ENCODE assay signal across 18 mouse cellular contexts in genomic region chr9:14684363-14684762, GRCm38 (mm10). TPM values are rescaled to one million over a fixed set of nuclear protein-coding genes. Genes with fewer than 3 reads are reported as not detected.
"Had no signal": no experiment of that assay in that cellular context is flagged by ENCODE, and none has a peak within 500 bp of the region (broad histone marks: within the 10 kb centered on the region; RNA-seq: fewer than 3 reads in every experiment).

No protein-coding gene starts in this region.

- H3K9ac ChIP-seq: kidney, embryonic 15.5 days; limb, embryonic 15.5 days; liver, embryonic 12.5 days; lung, embryonic 15.5 days; midbrain, embryonic 15.5 days; neural tube, embryonic 13.5 days had no signal

- H3K27ac ChIP-seq: kidney, embryonic 15.5 days; layer of hippocampus, adult 2 months; limb, embryonic 15.5 days; liver, embryonic 12.5 days; lung, embryonic 15.5 days; macrophage; midbrain, embryonic 15.5 days; neural tube, embryonic 13.5 days had no signal

- H3K27me3 ChIP-seq: kidney, embryonic 15.5 days; limb, embryonic 15.5 days; liver, embryonic 12.5 days; lung, embryonic 15.5 days; midbrain, embryonic 15.5 days; neural tube, embryonic 13.5 days had no signal

- DNase-seq: kidney, adult 18-20 months; kidney, postnatal 4 days; left cerebral cortex, postnatal 4 days; lung, postnatal 14 days; retina, postnatal 1 day; right cerebral cortex, postnatal 4 days; spleen, adult 18-20 months; thymus, postnatal 36 days had no signal

- H3K4me3 ChIP-seq: kidney, embryonic 15.5 days; layer of hippocampus, adult 2 months; limb, embryonic 15.5 days; liver, embryonic 12.5 days; lung, embryonic 15.5 days; megakaryocyte, embryonic 14.5 days; midbrain, embryonic 15.5 days; neural tube, embryonic 13.5 days had no signal

- H3K36me3 ChIP-seq: kidney, embryonic 15.5 days; limb, embryonic 15.5 days; liver, embryonic 12.5 days; lung, embryonic 15.5 days; midbrain, embryonic 15.5 days; neural tube, embryonic 13.5 days had no signal

- H3K4me1 ChIP-seq: kidney, embryonic 15.5 days; limb, embryonic 15.5 days; liver, embryonic 12.5 days; lung, embryonic 15.5 days; megakaryocyte, embryonic 14.5 days; midbrain, embryonic 15.5 days; neural tube, embryonic 13.5 days had no signal

- H3K4me2 ChIP-seq: kidney, embryonic 15.5 days; limb, embryonic 15.5 days; liver, embryonic 12.5 days; lung, embryonic 15.5 days; midbrain, embryonic 11.5 days; midbrain, embryonic 15.5 days; neural tube, embryonic 13.5 days had no signal

- H3K9me3 ChIP-seq: kidney, embryonic 15.5 days; limb, embryonic 15.5 days; liver, embryonic 12.5 days; lung, embryonic 15.5 days; megakaryocyte, embryonic 14.5 days; midbrain, embryonic 15.5 days; neural tube, embryonic 13.5 days had no signal

- ATAC-seq: liver, embryonic 12.5 days; midbrain, embryonic 15.5 days had no signal

RNA-seq across cellular contexts. Expression of gene Piwil4, which starts 56.2 kb away (rescaled TPM):
- total RNA-seq: layer of hippocampus, adult 2 months had no signal
- polyA plus RNA-seq: neural tube, embryonic 13.5 days had no signal
